Mouse (Mus musculus): ENCODE results near the gene Tmem219. TPM values are rescaled to one million over a fixed set of nuclear protein-coding genes. Genes with fewer than 3 reads are reported as not detected.
A peak's percentile ranks its signal among the peaks of the same experiment; 100 is the strongest.

Tmem219 gene
- polyA plus RNA-seq, 1 experiment = 76.2 TPM

GRCm38 (mm10) chr7:126863791-126864190, 58.9 kb downstream of the Tmem219 start:
- peak overlapping the region; percentile 21 for H3K4me3 ChIP-seq (replicated peaks; ENCODE audit: control insufficient read depth, low read depth, low read length)
- TF ChIP-seq CTCF (IDR thresholded peaks at IDR 0.05; ENCODE audit: control insufficient read depth, insufficient read depth, low read length) = no peak
- no peak for TF ChIP-seq POLR2A (IDR thresholded peaks at IDR 0.05; ENCODE audit: borderline replicate concordance, control insufficient read depth, low read depth, low read length)
- 70% methylated on average over 6 of the region's 6 CpGs for WGBS
- no peak overlapping the region for H3K27ac ChIP-seq (ENCODE audit: control insufficient read depth, insufficient read depth, low read depth, low read length, poor library complexity)
- peaks cover 2% of the 10 kb centered on the region; the same call in 1 of the 2 replicates for H3K4me1 ChIP-seq (ENCODE audit: control insufficient read depth, insufficient read depth, low read length)

- WGBS = under 1% methylated on average over 41 of the region's 41 CpGs
- peak within 1 kb of the TSS; percentile 60 for H3K27ac ChIP-seq (ENCODE audit: control insufficient read depth, insufficient read depth, low read depth, low read length, poor library complexity)
- peaks cover 2% of the 10 kb centered on the region; the same call in 1 of the 2 replicates for H3K4me1 ChIP-seq (ENCODE audit: control insufficient read depth, insufficient read depth, low read length)
- H3K4me3 ChIP-seq (replicated peaks; ENCODE audit: control insufficient read depth, low read depth, low read length) = peak within 1 kb of the TSS; percentile 81
- TF ChIP-seq CTCF (IDR thresholded peaks at IDR 0.05; ENCODE audit: control insufficient read depth, insufficient read depth, low read length) (no peak), POLR2A (IDR thresholded peaks at IDR 0.05; ENCODE audit: borderline replicate concordance, control insufficient read depth, low read depth, low read length) (peak; percentile 65; the same call in 1 of the 2 replicates)
Observed at GRCm38 (mm10) chr7:126862147-126862784, 60.5 kb downstream of the Tmem219 start, which contains the start of gene Ino80e. Ino80e (minus strand) TSS chr7:126862377.

GRCm38 (mm10) chr7:126861429-126862130, 61.1 kb downstream of the Tmem219 start, which contains the start of gene Hirip3:
Hirip3 (plus strand) TSS chr7:126861972.
- peaks cover 2% of the 10 kb centered on the region; the same call in 1 of the 2 replicates for H3K4me1 ChIP-seq (ENCODE audit: control insufficient read depth, insufficient read depth, low read length)
- WGBS = under 1% methylated on average over 42 of the region's 42 CpGs
- peak within 1 kb of the TSS; percentile 60 for H3K27ac ChIP-seq (ENCODE audit: control insufficient read depth, insufficient read depth, low read depth, low read length, poor library complexity)
- peak within 1 kb of the TSS; percentile 81 for H3K4me3 ChIP-seq (replicated peaks; ENCODE audit: control insufficient read depth, low read depth, low read length)
- no peak for TF ChIP-seq CTCF (IDR thresholded peaks at IDR 0.05; ENCODE audit: control insufficient read depth, insufficient read depth, low read length)
- peak; percentile 87; the same call in 1 of the 2 replicates for TF ChIP-seq POLR2A (IDR thresholded peaks at IDR 0.05; ENCODE audit: borderline replicate concordance, control insufficient read depth, low read depth, low read length)

- H3K27ac ChIP-seq (ENCODE audit: control insufficient read depth, insufficient read depth, low read depth, low read length, poor library complexity) = peak overlapping the region; percentile 60; the same call in 1 of the 2 replicates
- 26% methylated on average over 5 of the region's 5 CpGs for WGBS
- H3K4me1 ChIP-seq (ENCODE audit: control insufficient read depth, insufficient read depth, low read length) = peaks cover 2% of the 10 kb centered on the region; the same call in 1 of the 2 replicates
- TF ChIP-seq POLR2A (IDR thresholded peaks at IDR 0.05; ENCODE audit: borderline replicate concordance, control insufficient read depth, low read depth, low read length) (no peak), CTCF (IDR thresholded peaks at IDR 0.05; ENCODE audit: control insufficient read depth, insufficient read depth, low read length) (no peak)
- H3K4me3 ChIP-seq (replicated peaks; ENCODE audit: control insufficient read depth, low read depth, low read length) = peak overlapping the region; percentile 81
Observed at GRCm38 (mm10) chr7:126860987-126861386, 61.7 kb downstream of the Tmem219 start.

GRCm38 (mm10) chr7:126856741-126857420, 65.8 kb downstream of the Tmem219 start:
- H3K4me1 ChIP-seq (ENCODE audit: control insufficient read depth, insufficient read depth, low read length) = peaks cover 2% of the 10 kb centered on the region; the same call in 1 of the 2 replicates
- no peak overlapping the region for H3K4me3 ChIP-seq (replicated peaks; ENCODE audit: control insufficient read depth, low read depth, low read length)
- no peak for TF ChIP-seq POLR2A (IDR thresholded peaks at IDR 0.05; ENCODE audit: borderline replicate concordance, control insufficient read depth, low read depth, low read length)
- TF ChIP-seq CTCF (IDR thresholded peaks at IDR 0.05; ENCODE audit: control insufficient read depth, insufficient read depth, low read length) = no peak
- WGBS = 73% methylated on average over 9 of the region's 9 CpGs
- H3K27ac ChIP-seq (ENCODE audit: control insufficient read depth, insufficient read depth, low read depth, low read length, poor library complexity) = no peak overlapping the region

- no peak overlapping the region for H3K27ac ChIP-seq (ENCODE audit: control insufficient read depth, insufficient read depth, low read depth, low read length, poor library complexity)
- H3K4me1 ChIP-seq (ENCODE audit: control insufficient read depth, insufficient read depth, low read length) = no peaks in the 10 kb centered on the region
- WGBS = 89% methylated on average over 3 of the region's 3 CpGs
- no peak overlapping the region for H3K4me3 ChIP-seq (replicated peaks; ENCODE audit: control insufficient read depth, low read depth, low read length)
- no peak for TF ChIP-seq CTCF (IDR thresholded peaks at IDR 0.05; ENCODE audit: control insufficient read depth, insufficient read depth, low read length)
- no peak for TF ChIP-seq POLR2A (IDR thresholded peaks at IDR 0.05; ENCODE audit: borderline replicate concordance, control insufficient read depth, low read depth, low read length)
Observed at GRCm38 (mm10) chr7:126855641-126856040, 67.1 kb downstream of the Tmem219 start.

- H3K4me3 ChIP-seq (replicated peaks; ENCODE audit: control insufficient read depth, low read depth, low read length) = no peak overlapping the region
- H3K4me1 ChIP-seq (ENCODE audit: control insufficient read depth, insufficient read depth, low read length) = no peaks in the 10 kb centered on the region
- TF ChIP-seq POLR2A (IDR thresholded peaks at IDR 0.05; ENCODE audit: borderline replicate concordance, control insufficient read depth, low read depth, low read length) (no peak), CTCF (IDR thresholded peaks at IDR 0.05; ENCODE audit: control insufficient read depth, insufficient read depth, low read length) (no peak)
- WGBS = 87% methylated on average over 5 of the region's 5 CpGs
- H3K27ac ChIP-seq (ENCODE audit: control insufficient read depth, insufficient read depth, low read depth, low read length, poor library complexity) = no peak overlapping the region
Observed at GRCm38 (mm10) chr7:126853454-126853853, 69.3 kb downstream of the Tmem219 start.

GRCm38 (mm10) chr7:126851192-126851591, 71.5 kb downstream of the Tmem219 start:
- no peak for TF ChIP-seq CTCF (IDR thresholded peaks at IDR 0.05; ENCODE audit: control insufficient read depth, insufficient read depth, low read length)
- TF ChIP-seq POLR2A (IDR thresholded peaks at IDR 0.05; ENCODE audit: borderline replicate concordance, control insufficient read depth, low read depth, low read length) = no peak
- Histone ChIP-seq H3K4me3 (replicated peaks; ENCODE audit: control insufficient read depth, low read depth, low read length) (no peak overlapping the region), H3K4me1 (ENCODE audit: control insufficient read depth, insufficient read depth, low read length) (no peaks in the 10 kb centered on the region), H3K27ac (ENCODE audit: control insufficient read depth, insufficient read depth, low read depth, low read length, poor library complexity) (no peak overlapping the region)
- WGBS = 80% methylated on average over 12 of the region's 12 CpGs

Measured in bone marrow, adult 2 months (tissue).